Mouse (Mus musculus) E14TG2a.4 (cell line): ENCODE measurements around the gene 2310034G01Rik.

ENCODE experiments used
- H3K27me3 ChIP-seq: 2 replicates; pipeline ENCODE4 v1.6.1; 2014; ENCODE audit warnings: low read length, control low read depth; ENCODE audit not compliant: insufficient read depth
- H3K36me3 ChIP-seq: 2 replicates; pipeline ENCODE4 v1.6.1; 2014; ENCODE audit warnings: low read length, control low read depth; ENCODE audit not compliant: insufficient read depth
- H3K4me1 ChIP-seq: replicated peaks from 2 replicates; pipeline ENCODE4 v1.6.1; 2014; ENCODE audit warnings: low read depth, low read length, control low read depth
- H3K4me3 ChIP-seq: replicated peaks from 2 replicates; pipeline ENCODE4 v1.5.1; 2014; ENCODE audit warnings: mild to moderate bottlenecking, low read length
- H3K9me3 ChIP-seq: 2 replicates; pipeline ENCODE4 v1.6.1; 2014; ENCODE audit warnings: low read length, control low read depth
- CTCF ChIP-seq: conservative IDR thresholded peaks from 2 replicates; pipeline ENCODE4 v1.5.1; 2014; ENCODE audit warnings: low read length
- NANOG ChIP-seq: IDR thresholded peaks from 2 replicates; pipeline ENCODE4 v1.6.1; 2014; ENCODE audit warnings: borderline replicate concordance, low read length, mixed read lengths
- POU5F1 ChIP-seq: IDR thresholded peaks from 2 replicates; pipeline ENCODE4 v1.6.1; 2014; ENCODE audit warnings: low read length, borderline replicate concordance

Gene 2310034G01Rik

GRCm38 (mm10) chr19:46347146-46347545, 3.0 kb downstream of the 2310034G01Rik start:
- TF ChIP-seq POU5F1: no peak
- Histone ChIP-seq H3K36me3 (no peaks in the 10 kb centered on the region), H3K4me3 (no peak overlapping the region), H3K4me1 (peaks cover 29% of the 10 kb centered on the region), H3K9me3 (no peaks in the 10 kb centered on the region), H3K27me3 (peaks cover 84% of the 10 kb centered on the region)

GRCm38 (mm10) chr19:46344710-46345419, 5.2 kb downstream of the 2310034G01Rik start:
- TF ChIP-seq POU5F1: no peak
- no peak for TF ChIP-seq CTCF
- peak; percentile 75; the same call in 1 of the 2 replicates for TF ChIP-seq NANOG
- Histone ChIP-seq H3K9me3 (no peaks in the 10 kb centered on the region), H3K4me1 (peaks cover 32% of the 10 kb centered on the region)

GRCm38 (mm10) chr19:46339287-46339971, 10.7 kb downstream of the 2310034G01Rik start:
- TF ChIP-seq POU5F1: no peak
- Histone ChIP-seq H3K36me3 (peaks cover 13% of the 10 kb centered on the region), H3K4me1 (peaks cover 45% of the 10 kb centered on the region), H3K27me3 (peaks cover 28% of the 10 kb centered on the region), H3K9me3 (no peaks in the 10 kb centered on the region), H3K4me3 (peak overlapping the region; percentile 89)

More at GRCm38 (mm10) chr19:46344710-46345419, 5.2 kb downstream of the 2310034G01Rik start:
- H3K4me3 ChIP-seq: no peak overlapping the region
- peaks cover 74% of the 10 kb centered on the region for H3K27me3 ChIP-seq
- H3K36me3 ChIP-seq: no peaks in the 10 kb centered on the region

- peak overlapping the region; percentile 89 for H3K4me3 ChIP-seq
- H3K36me3 ChIP-seq: peaks cover 13% of the 10 kb centered on the region
- H3K4me1 ChIP-seq: peaks cover 43% of the 10 kb centered on the region
- no peaks in the 10 kb centered on the region for H3K9me3 ChIP-seq
- TF ChIP-seq NANOG (no peak), POU5F1 (no peak), CTCF (no peak)
- H3K27me3 ChIP-seq: peaks cover 23% of the 10 kb centered on the region
Observed at GRCm38 (mm10) chr19:46338942-46339286, 11.2 kb downstream of the 2310034G01Rik start.

GRCm38 (mm10) chr19:46338331-46338936, 11.7 kb downstream of the 2310034G01Rik start, which contains the start of gene Cuedc2:
Gene Cuedc2 (minus strand): TSS chr19:46338702.
- peaks cover 43% of the 10 kb centered on the region for H3K4me1 ChIP-seq
- peaks cover 18% of the 10 kb centered on the region for H3K27me3 ChIP-seq
- no peaks in the 10 kb centered on the region for H3K9me3 ChIP-seq
- no peak for TF ChIP-seq NANOG
- TF ChIP-seq CTCF: peak; percentile 67
- no peak for TF ChIP-seq POU5F1
- peak within 1 kb of the TSS; percentile 89 for H3K4me3 ChIP-seq
- H3K36me3 ChIP-seq: peaks cover 13% of the 10 kb centered on the region

- Histone ChIP-seq H3K4me3 (peak overlapping the region; percentile 89), H3K27me3 (peaks cover 13% of the 10 kb centered on the region), H3K9me3 (no peaks in the 10 kb centered on the region), H3K36me3 (peaks cover 14% of the 10 kb centered on the region), H3K4me1 (peaks cover 46% of the 10 kb centered on the region)
- TF ChIP-seq CTCF (no peak), NANOG (no peak), POU5F1 (no peak)
Observed at GRCm38 (mm10) chr19:46337719-46338330, 12.3 kb downstream of the 2310034G01Rik start.

- Histone ChIP-seq H3K36me3 (peaks cover 44% of the 10 kb centered on the region), H3K9me3 (no peaks in the 10 kb centered on the region), H3K27me3 (peaks cover 15% of the 10 kb centered on the region), H3K4me1 (peaks cover 62% of the 10 kb centered on the region), H3K4me3 (no peak overlapping the region)
- TF ChIP-seq POU5F1: no peak
- no peak for TF ChIP-seq NANOG
- TF ChIP-seq CTCF: no peak
Observed at GRCm38 (mm10) chr19:46333906-46334305, 16.2 kb downstream of the 2310034G01Rik start.

GRCm38 (mm10) chr19:46332721-46333339, 17.3 kb downstream of the 2310034G01Rik start:
- Histone ChIP-seq H3K36me3 (peaks cover 44% of the 10 kb centered on the region), H3K9me3 (no peaks in the 10 kb centered on the region), H3K27me3 (peaks cover 17% of the 10 kb centered on the region), H3K4me3 (no peak overlapping the region), H3K4me1 (peaks cover 59% of the 10 kb centered on the region)
- no peak for TF ChIP-seq NANOG
- no peak for TF ChIP-seq POU5F1
- no peak for TF ChIP-seq CTCF
